Mouse (Mus musculus) bone marrow, adult 2 months (tissue): ENCODE measurements around the gene Ddi2.

Experiments used
- CTCF ChIP-seq: fragments of 200-500 bp; IDR thresholded peaks from 2 replicates; pipeline ENCODE4 v1.5.1; 2011; ENCODE audit warnings: low read length, control low read depth; ENCODE audit not compliant: control insufficient read depth, insufficient read depth
- POLR2A ChIP-seq: fragments of 200-500 bp; IDR thresholded peaks from 2 replicates; pipeline ENCODE4 v1.6.1; 2011; ENCODE audit warnings: low read depth, mild to moderate bottlenecking, control low read depth, low read length, borderline replicate concordance; ENCODE audit not compliant: control insufficient read depth

GRCm38 (mm10) chr4:141741856-141742255 is 18.6 kb upstream of the Ddi2 start:
- no peak for TF ChIP-seq CTCF
- no peak for TF ChIP-seq POLR2A
